Mouse (Mus musculus) cerebellum, postnatal 10 days (tissue): Measurements from ENCODE around the gene Mdm4.

ENCODE experiments used
- DNase-seq, 2 experiments: peaks; one replicate each; pipeline ENCODE4 v3.0.0; 2021; ENCODE audit warnings: mixed read lengths in 2 of 2

Gene Mdm4

GRCm38 (mm10) chr1:133030461-133030860, at the start of gene Mdm4:
Gene Mdm4, minus strand, starts transcription at chr1:133030561.
- DNase-seq, result no peak

- peak; percentile 61 to 74 for DNase-seq
Observed at GRCm38 (mm10) chr1:133080079-133080561, 49.8 kb upstream of the Mdm4 start.

- DNase-seq, result peak; percentile 67 to 69
Observed at GRCm38 (mm10) chr1:133079509-133079908, 49.1 kb upstream of the Mdm4 start.

- DNase-seq, result peak; percentile 66 to 75
Observed at GRCm38 (mm10) chr1:133078338-133078727, 48.0 kb upstream of the Mdm4 start.

- DNase-seq, result no peak
Observed at GRCm38 (mm10) chr1:133077606-133078337, 47.4 kb upstream of the Mdm4 start.

GRCm38 (mm10) chr1:133076681-133077514, 46.5 kb upstream of the Mdm4 start:
- peak in 1 of 2 experiments; percentile 38 for DNase-seq

- DNase-seq, result no peak
Observed at GRCm38 (mm10) chr1:133075651-133076400, 45.5 kb upstream of the Mdm4 start.

GRCm38 (mm10) chr1:133074541-133074940, 44.2 kb upstream of the Mdm4 start:
- no peak for DNase-seq

GRCm38 (mm10) chr1:133073327-133073856, 43.0 kb upstream of the Mdm4 start:
- DNase-seq, result no peak

GRCm38 (mm10) chr1:133071666-133072381, 41.5 kb upstream of the Mdm4 start:
- peak; percentile 73 to 83 for DNase-seq

GRCm38 (mm10) chr1:133070157-133070556, 39.8 kb upstream of the Mdm4 start:
- no peak for DNase-seq

- no peak for DNase-seq
Observed at GRCm38 (mm10) chr1:133069275-133070120, 39.1 kb upstream of the Mdm4 start.

- DNase-seq, result peak; percentile 78 to 82
Observed at GRCm38 (mm10) chr1:133068669-133069274, 38.4 kb upstream of the Mdm4 start.

- no peak for DNase-seq
Observed at GRCm38 (mm10) chr1:133068268-133068667, 37.9 kb upstream of the Mdm4 start.

GRCm38 (mm10) chr1:133063164-133063563, 32.8 kb upstream of the Mdm4 start:
- DNase-seq, result no peak

- no peak for DNase-seq
Observed at GRCm38 (mm10) chr1:133060681-133061080, 30.3 kb upstream of the Mdm4 start.

- no peak for DNase-seq
Observed at GRCm38 (mm10) chr1:133059592-133059991, 29.2 kb upstream of the Mdm4 start.

- DNase-seq, result no peak
Observed at GRCm38 (mm10) chr1:133057345-133058034, 27.1 kb upstream of the Mdm4 start.

GRCm38 (mm10) chr1:133054326-133054725, 24.0 kb upstream of the Mdm4 start:
- DNase-seq, result no peak

- DNase-seq, result no peak
Observed at GRCm38 (mm10) chr1:133053034-133053433, 22.7 kb upstream of the Mdm4 start.
